Mouse (Mus musculus) liver, adult 2 months (tissue): Measurements from ENCODE around the gene Oard1.

Experiments
- CTCF ChIP-seq: fragments of 200-500 bp; IDR thresholded peaks from 2 replicates; pipeline ENCODE4 v1.5.1; 2011; ENCODE audit warnings: low read depth, low read length, control low read depth
- POLR2A ChIP-seq: fragments of 200-500 bp; IDR thresholded peaks from 2 replicates; pipeline ENCODE4 v1.6.1; 2011; ENCODE audit warnings: low read length, control low read depth; ENCODE audit not compliant: insufficient read depth; ENCODE audit errors: extremely low read depth

- no peak for TF ChIP-seq CTCF
- TF ChIP-seq POLR2A, result no peak
Measured at GRCm38 (mm10) chr17:48450666-48451352, 41.0 kb downstream of the Oard1 start.
